In genomic region chr10:69574190-69574663, GRCm38 (mm10) we compare ENCODE assay signal across 8 mouse cellular contexts.
DNase-seq lines count a peak whose midpoint lies in the region; ATAC-seq and TF ChIP-seq lines count a peak whose summit lies in the region.

No protein-coding gene starts in this region.

- no peaks in the 10 kb centered on the region for H3K9me3 ChIP-seq in kidney, embryonic 16.5 days (ENCODE audit: low read length)
- no peaks in the 10 kb centered on the region for H3K9me3 ChIP-seq in hindbrain, embryonic 10.5 days
- H3K9me3 ChIP-seq in midbrain, embryonic 16.5 days (replicated peaks; ENCODE audit: control insufficient read depth, low read length, poor library complexity, severe bottlenecking), result no peaks in the 10 kb centered on the region

- H3K36me3 ChIP-seq in kidney, embryonic 16.5 days (ENCODE audit: insufficient read depth, low read length), result no peaks in the 10 kb centered on the region
- H3K36me3 ChIP-seq in hindbrain, embryonic 10.5 days, result no peaks in the 10 kb centered on the region
- H3K36me3 ChIP-seq in midbrain, embryonic 16.5 days (ENCODE audit: control insufficient read depth, insufficient read depth, low read length), result no peaks in the 10 kb centered on the region

- H3K27me3 ChIP-seq in kidney, embryonic 16.5 days (ENCODE audit: insufficient read depth, low read length), result no peaks in the 10 kb centered on the region
- H3K27me3 ChIP-seq in hindbrain, embryonic 10.5 days (ENCODE audit: insufficient read depth, poor library complexity, severe bottlenecking), result peaks cover 49% of the 10 kb centered on the region
- H3K27me3 ChIP-seq in midbrain, embryonic 16.5 days (ENCODE audit: control insufficient read depth, insufficient read depth, low read depth, low read length), result no peaks in the 10 kb centered on the region

- no peak for ATAC-seq in kidney, embryonic 16.5 days (ENCODE audit: low FRiP score, low TSS enrichment)
- peak; percentile 36; the same call in 1 of the 2 replicates for ATAC-seq in midbrain, embryonic 16.5 days

- H3K4me3 ChIP-seq in kidney, embryonic 16.5 days (ENCODE audit: low read length), result no peak overlapping the region
- H3K4me3 ChIP-seq in cortical plate, adult 2 months (ENCODE audit: insufficient read depth, low read length), result no peak overlapping the region
- H3K4me3 ChIP-seq in hindbrain, embryonic 10.5 days, result peak overlapping the region; percentile 31
- H3K4me3 ChIP-seq in midbrain, embryonic 16.5 days (ENCODE audit: low read depth, low read length), result peak overlapping the region; percentile 25; the same call in 1 of the 2 replicates

- H3K27ac ChIP-seq in kidney, embryonic 16.5 days (ENCODE audit: low read length), result no peak overlapping the region
- H3K27ac ChIP-seq in cortical plate, adult 2 months (ENCODE audit: insufficient read depth, low read length), result peak overlapping the region; percentile 78
- H3K27ac ChIP-seq in hindbrain, embryonic 10.5 days, result 0 out of 2 replicates have a peak overlapping the region, but pooled peaks have one; percentile 35
- peak overlapping the region; percentile 56; the same call in 1 of the 2 replicates for H3K27ac ChIP-seq in midbrain, embryonic 16.5 days (ENCODE audit: low read length)

- no peak overlapping the region for H3K9ac ChIP-seq in kidney, embryonic 16.5 days (replicated peaks; ENCODE audit: low read length)
- H3K9ac ChIP-seq in midbrain, embryonic 16.5 days (ENCODE audit: low read depth, low read length), result no peak overlapping the region

- peaks cover 50% of the 10 kb centered on the region for H3K4me1 ChIP-seq in kidney, embryonic 16.5 days (ENCODE audit: insufficient read depth, low read length)
- H3K4me1 ChIP-seq in cortical plate, adult 2 months (ENCODE audit: control insufficient read depth, insufficient read depth, low read length), result peaks cover 27% of the 10 kb centered on the region
- peaks cover 73% of the 10 kb centered on the region for H3K4me1 ChIP-seq in hindbrain, embryonic 10.5 days (replicated peaks)
- peaks cover 81% of the 10 kb centered on the region for H3K4me1 ChIP-seq in midbrain, embryonic 16.5 days (ENCODE audit: control insufficient read depth, insufficient read depth, low read length)

- 0 out of 2 replicates have a peak, but pooled peaks have one; percentile 23 for TF ChIP-seq POLR2A in cortical plate, adult 2 months (IDR thresholded peaks at IDR 0.05; ENCODE audit: extremely low read depth, insufficient read depth, low read length)

- peak overlapping the region; percentile 31 for H3K4me2 ChIP-seq in kidney, embryonic 16.5 days (replicated peaks; ENCODE audit: low read depth, low read length)
- H3K4me2 ChIP-seq in midbrain, embryonic 16.5 days (ENCODE audit: low read length), result peak overlapping the region; percentile 45

- TF ChIP-seq CTCF in cortical plate, adult 2 months (IDR thresholded peaks at IDR 0.05; ENCODE audit: extremely low read depth, insufficient read depth, low read length), result no peak

- 12% methylated on average over 11 of the region's 11 CpGs for WGBS in kidney, embryonic 16.5 days
- 3% methylated on average over 11 of the region's 11 CpGs for WGBS in hindbrain, embryonic 10.5 days
- under 1% methylated on average over 11 of the region's 11 CpGs for WGBS in midbrain, embryonic 16.5 days

- DNase-seq in kidney, postnatal 10 days, result no peak
- DNase-seq in hindbrain, embryonic 10.5 days (ENCODE audit: low spot score), result peak; percentile 30
- DNase-seq in frontal cortex, postnatal 36 days (ENCODE audit: low spot score in 2 of 2), result no peak
- no peak for DNase-seq in thymus, postnatal 36 days
- no peak for DNase-seq in natural killer cell, adult 2 months (ENCODE audit: low spot score in 2 of 2)

Comparison
In these comparisons a context has a peak if more than half of its experiments do, and no peak if none do; other contexts are left out.
1. H3K4me3 ChIP-seq: peak in hindbrain, embryonic 10.5 days (single experiment) and midbrain, embryonic 16.5 days (single experiment); none in kidney, embryonic 16.5 days (single experiment) and cortical plate, adult 2 months (single experiment).